Mouse (Mus musculus) Patski (cell line): ENCODE results near the gene Cdh12. TPM values are rescaled to one million over a fixed set of nuclear protein-coding genes. Genes with fewer than 3 reads are reported as not detected.
"Not testable (repeated sequence)": the region's sequence is repeated elsewhere in the genome, so short reads cannot be mapped to it uniquely, and the experiment has no call there.

Experiments
- ATAC-seq: fragments of 100-300 bp; one replicate; pipeline ENCODE4 v1.8.0; 2021
- CTCF ChIA-PET: fragments of 350-600 bp; sonication (Branson Sonifier 250); formaldehyde crosslinking; loops from one replicate; lab custom pipeline; 2022; ENCODE audit warnings: inconsistent platforms; lab: Charles Lee
- POLR2A ChIA-PET: fragments of 350-600 bp; sonication (Branson Sonifier 250); formaldehyde crosslinking; loops from one replicate; lab custom pipeline; 2022; ENCODE audit warnings: antibody characterized with exemption, inconsistent platforms; lab: Charles Lee
- DNase-seq: peaks from one replicate; pipeline ENCODE4 v3.0.0-alpha.2; 2011; ENCODE audit warnings: low read depth, low spot score
- H3K27me3 ChIP-seq: fragments of 371-371 bp; one replicate; pipeline ENCODE4 v1.5.1; 2021
- CTCF ChIP-seq: fragments of 100-300 bp; IDR thresholded peaks from one replicate; pipeline ENCODE4 v1.5.1; 2021
- in situ Hi-C: fragments of 300-500 bp; cut with MboI; formaldehyde crosslinking; loops from 3 replicates; pipeline ENCODE4 v1.11.1; 2018; ENCODE audit warnings: low pct_unique_long_range_greater_than_20kb, mixed read lengths
- polyA plus RNA-seq: library from polyadenylated mRNA; unstranded; gene quantifications from one replicate; pipeline ENCODE4 v1.2.3, GENCODE M21; 2021

Gene Cdh12
- polyA plus RNA-seq, 1 experiment from 2014 or later: not detected

DNA sequence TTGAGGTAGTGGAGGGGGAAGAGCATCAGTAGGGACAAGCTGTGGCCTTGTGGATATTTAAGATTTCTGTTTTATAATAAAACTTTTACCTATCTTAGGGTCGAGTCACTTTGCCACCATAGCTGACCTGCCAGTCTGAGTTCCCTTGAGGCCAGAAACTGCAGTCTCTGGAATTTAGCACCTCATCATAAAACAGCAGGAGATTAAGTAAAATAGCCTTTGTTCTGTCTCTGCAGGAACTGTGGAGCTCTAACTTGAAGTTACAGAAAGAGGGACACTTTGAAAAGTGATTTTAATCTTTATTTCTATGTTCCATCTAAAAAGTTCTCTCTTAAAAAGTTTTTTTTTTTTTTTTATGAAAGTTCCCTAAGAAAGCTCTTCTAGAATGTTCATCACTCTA lies 736.7 kb downstream of the Cdh12 start:
- CTCF ChIA-PET: no interaction called here
- ATAC-seq (no peak), DNase-seq (no peak)
- POLR2A ChIA-PET: no interaction called here
- TF ChIP-seq CTCF: no peak
- H3K27me3 ChIP-seq: no peaks in the 10 kb centered on the region
- in situ Hi-C loops: no loop called here

- in situ Hi-C loops, DNase-seq, ATAC-seq, H3K27me3 ChIP-seq, POLR2A ChIA-PET, CTCF ChIA-PET: not testable (repeated sequence)
These were observed 761.0 kb downstream of the Cdh12 start for GRCm38 (mm10) chr15:21210089-21210488.

GRCm38 (mm10) chr15:21223006-21223405 lies 773.9 kb downstream of the Cdh12 start:
- CTCF ChIA-PET: no interaction called here
- POLR2A ChIA-PET: no interaction called here

GRCm38 (mm10) chr15:21261318-21261717 lies 812.3 kb downstream of the Cdh12 start:
- ATAC-seq (no peak), DNase-seq (no peak)
- TF ChIP-seq CTCF: no peak
- CTCF ChIA-PET: no interaction called here
- POLR2A ChIA-PET: no interaction called here
- in situ Hi-C loops: no loop called here
- no peaks in the 10 kb centered on the region for H3K27me3 ChIP-seq

More at GRCm38 (mm10) chr15:21223006-21223405, 773.9 kb downstream of the Cdh12 start:
- in situ Hi-C loops: no loop called here
- no peaks in the 10 kb centered on the region for H3K27me3 ChIP-seq
- no peak for TF ChIP-seq CTCF
- DNase-seq: no peak
- no peak for ATAC-seq

DNA sequence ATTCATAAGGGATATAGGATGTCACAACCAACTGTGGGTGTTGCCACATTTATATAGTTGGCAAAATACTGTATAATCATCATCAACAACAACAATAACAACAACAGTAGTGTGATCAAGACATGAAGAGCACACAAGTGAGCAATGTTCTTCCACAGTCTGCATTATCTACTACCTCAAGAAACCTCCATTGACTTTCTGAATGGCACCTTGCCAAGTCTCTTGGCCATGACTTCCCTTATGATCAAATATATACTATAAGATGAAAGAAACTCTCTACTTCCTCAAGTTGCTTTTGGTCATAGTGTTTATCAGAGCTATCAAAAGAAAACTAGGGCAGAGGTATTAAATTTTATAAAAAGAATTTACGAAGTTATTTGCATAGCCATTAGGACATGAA lies 820.8 kb downstream of the Cdh12 start:
- in situ Hi-C loops: no loop called here
- DNase-seq (no peak), ATAC-seq (no peak)
- ChIA-PET POLR2A (no interaction called here), CTCF (no interaction called here)
- no peaks in the 10 kb centered on the region for H3K27me3 ChIP-seq
- TF ChIP-seq CTCF: no peak

GRCm38 (mm10) chr15:21297051-21297450 lies 848.0 kb downstream of the Cdh12 start:
- ATAC-seq (no peak), DNase-seq (no peak)
- CTCF ChIA-PET: no interaction called here
- no peaks in the 10 kb centered on the region for H3K27me3 ChIP-seq
- in situ Hi-C loops: no loop called here
- POLR2A ChIA-PET: no interaction called here
- TF ChIP-seq CTCF: no peak

DNA sequence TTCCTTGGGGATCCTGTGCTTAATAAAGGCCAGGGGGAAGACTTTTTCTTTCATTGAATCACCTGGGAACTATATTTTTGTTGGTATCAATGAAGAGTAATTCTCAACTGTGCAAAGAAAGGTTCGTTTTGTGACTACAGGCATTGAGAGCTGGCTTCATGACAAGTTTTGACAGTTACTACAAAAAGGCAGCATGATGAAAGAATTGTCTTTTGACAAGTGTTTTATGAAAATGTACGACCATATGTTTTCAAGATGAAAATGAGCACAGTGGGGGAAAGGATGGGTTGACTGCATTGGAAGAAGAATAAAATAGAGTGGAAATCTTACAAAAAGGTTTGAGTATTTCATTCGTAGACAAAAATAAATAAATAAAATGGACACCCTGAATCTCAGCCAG lies 866.4 kb downstream of the Cdh12 start:
- H3K27me3 ChIP-seq: no peaks in the 10 kb centered on the region
- POLR2A ChIA-PET: no interaction called here
- no peak for TF ChIP-seq CTCF
- CTCF ChIA-PET: no interaction called here
- DNase-seq: no peak
- in situ Hi-C loops: no loop called here
- no peak for ATAC-seq

DNA sequence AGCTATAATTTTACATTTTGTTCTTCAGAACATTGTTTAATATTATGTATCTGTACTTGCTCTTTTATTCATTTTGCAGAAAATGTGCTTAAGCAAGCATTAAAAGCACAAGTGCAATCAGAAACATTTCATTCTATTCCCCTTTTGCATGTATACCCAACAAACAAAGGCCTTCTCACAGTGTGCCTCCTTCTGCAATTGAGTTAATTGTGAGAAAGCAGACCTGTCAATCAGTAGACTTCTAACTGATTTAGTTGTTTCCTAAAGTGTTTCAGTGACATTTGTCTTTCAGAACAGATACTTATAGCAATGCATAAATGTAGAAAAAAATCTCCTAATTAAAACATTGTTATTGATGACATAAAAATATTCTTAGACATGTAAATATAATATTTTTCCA lies 894.8 kb downstream of the Cdh12 start:
- H3K27me3 ChIP-seq: peaks cover 5% of the 10 kb centered on the region
- CTCF ChIA-PET: no interaction called here
- TF ChIP-seq CTCF: no peak
- in situ Hi-C loops: no loop called here
- ATAC-seq (no peak), DNase-seq (no peak)
- POLR2A ChIA-PET: no interaction called here

- TF ChIP-seq CTCF: no peak
- CTCF ChIA-PET: no interaction called here
- ATAC-seq: no peak
These were observed 895.3 kb downstream of the Cdh12 start for GRCm38 (mm10) chr15:21344323-21344722.

GRCm38 (mm10) chr15:21344749-21345148 lies 895.7 kb downstream of the Cdh12 start:
- CTCF ChIA-PET: no interaction called here
- POLR2A ChIA-PET: no interaction called here
- TF ChIP-seq CTCF: no peak
- H3K27me3 ChIP-seq: peaks cover 5% of the 10 kb centered on the region
- in situ Hi-C loops: no loop called here
- no peak for DNase-seq
- ATAC-seq: no peak

More at GRCm38 (mm10) chr15:21344323-21344722, 895.3 kb downstream of the Cdh12 start:
- peaks cover 5% of the 10 kb centered on the region for H3K27me3 ChIP-seq
- DNase-seq: no peak
- in situ Hi-C loops: no loop called here
- POLR2A ChIA-PET: no interaction called here

DNA sequence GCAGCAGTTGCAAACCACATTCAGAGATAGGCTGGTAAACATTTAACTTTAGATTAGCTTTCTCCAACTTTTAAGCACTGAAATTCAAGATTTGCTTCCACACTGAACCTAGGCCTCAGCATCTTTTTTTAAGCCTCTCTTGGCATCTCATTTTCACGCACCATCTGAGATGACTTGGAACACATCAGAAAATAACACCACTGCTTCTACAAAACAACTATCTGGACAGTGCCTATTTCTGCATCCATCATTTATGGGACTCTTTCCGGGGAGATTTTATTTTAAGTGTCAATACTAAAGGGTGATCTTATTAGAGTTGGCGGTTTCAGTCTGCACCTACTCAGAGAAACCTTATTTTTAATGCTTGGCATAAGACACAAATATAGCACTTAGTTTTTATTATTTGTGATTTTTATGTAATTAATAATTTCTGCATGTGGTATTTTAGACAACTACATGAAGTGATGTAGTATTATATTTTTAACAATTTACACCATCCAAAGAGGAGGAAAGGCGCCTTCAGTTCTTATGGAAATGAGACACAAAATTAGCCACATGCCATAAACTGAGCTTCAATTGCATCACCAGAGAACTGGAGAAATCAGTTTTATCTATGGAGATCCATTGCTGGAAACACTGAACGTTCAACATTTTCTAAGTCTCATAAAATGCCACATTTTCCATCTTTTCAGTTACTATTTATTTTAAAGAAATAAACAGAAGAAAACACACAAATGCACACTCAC lies 906.5 kb downstream of the Cdh12 start:
- in situ Hi-C loops: no loop called here
- H3K27me3 ChIP-seq: no peaks in the 10 kb centered on the region
- CTCF ChIA-PET: no interaction called here
- DNase-seq: no peak
- POLR2A ChIA-PET: no interaction called here
- TF ChIP-seq CTCF: no peak
- no peak for ATAC-seq

DNA sequence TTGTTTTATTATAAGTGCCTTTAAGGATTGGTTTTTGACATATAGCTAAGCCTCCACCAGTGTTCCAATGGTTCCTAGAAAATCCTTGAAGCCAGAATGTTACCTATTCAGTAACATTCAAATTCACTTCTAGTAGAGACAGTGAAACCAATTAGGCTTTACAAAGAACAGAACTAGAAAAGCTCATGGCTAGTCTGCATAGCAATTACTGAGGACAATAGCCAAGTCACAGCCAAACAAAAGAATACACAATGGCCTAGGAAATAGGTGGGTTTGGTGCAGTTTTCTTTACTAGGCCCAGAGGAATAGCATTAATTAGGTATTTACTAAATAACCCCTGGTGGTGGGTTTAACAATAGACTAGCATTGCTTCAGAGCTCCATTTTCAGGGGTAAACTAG lies 917.3 kb downstream of the Cdh12 start:
- DNase-seq (no peak), ATAC-seq (no peak)
- POLR2A ChIA-PET: no interaction called here
- no peak for TF ChIP-seq CTCF
- CTCF ChIA-PET: no interaction called here
- in situ Hi-C loops: no loop called here
- no peaks in the 10 kb centered on the region for H3K27me3 ChIP-seq
